Mouse (Mus musculus) C2C12 (cell line): Measurements from ENCODE around the gene Ap1g2. TPM values are rescaled to one million over a fixed set of nuclear protein-coding genes. Genes with fewer than 3 reads are reported as not detected.

Experiments
- H3K27me3 ChIP-seq: one replicate; pipeline ENCODE4 v1.6.1; 2011; ENCODE audit not compliant: control insufficient read depth, insufficient read depth, insufficient read length
- H3K36me3 ChIP-seq: one replicate; pipeline ENCODE4 v1.6.1; 2011; ENCODE audit not compliant: control insufficient read depth, insufficient read depth
- H3K4me3 ChIP-seq: one replicate; pipeline ENCODE4 v1.5.1; 2011; ENCODE audit warnings: mild to moderate bottlenecking, control low read depth; ENCODE audit not compliant: poor library complexity, insufficient read depth, severe bottlenecking
- H3K79me2 ChIP-seq: one replicate; pipeline ENCODE4 v1.6.1; 2011; ENCODE audit not compliant: control insufficient read depth, insufficient read depth
- H3K79me3 ChIP-seq: one replicate; pipeline ENCODE4 v1.6.1; 2011; ENCODE audit warnings: low read depth, control low read depth
- H3ac ChIP-seq: one replicate; pipeline ENCODE3; 2011; ENCODE audit warnings: low read depth; ENCODE audit not compliant: control insufficient read depth, insufficient read length
- CEBPB ChIP-seq: IDR thresholded peaks from one replicate; pipeline ENCODE4 v1.6.1; 2011; ENCODE audit warnings: low read depth, mild to moderate bottlenecking, control low read depth, moderate library complexity
- CTCF ChIP-seq: IDR thresholded peaks from one replicate; pipeline ENCODE4 v1.5.1; 2011; ENCODE audit not compliant: control insufficient read depth, insufficient read depth, insufficient read length
- FOSL1 ChIP-seq: IDR thresholded peaks from one replicate; pipeline ENCODE4 v1.8.0; 2011; ENCODE audit warnings: mild to moderate bottlenecking, low read length; ENCODE audit not compliant: poor library complexity, insufficient read depth, severe bottlenecking
- MAX ChIP-seq: IDR thresholded peaks from one replicate; pipeline ENCODE4 v1.6.1; 2011; ENCODE audit warnings: mild to moderate bottlenecking, control low read depth
- MYOD1 ChIP-seq: IDR thresholded peaks from one replicate; pipeline ENCODE4 v1.6.1; 2011; ENCODE audit warnings: low read depth; ENCODE audit not compliant: control insufficient read depth, insufficient read length
- MYOG ChIP-seq: IDR thresholded peaks from one replicate; pipeline ENCODE4 v1.6.1; 2011; ENCODE audit not compliant: control insufficient read depth, insufficient read length; ENCODE audit errors: extremely low read depth
- USF1 ChIP-seq: IDR thresholded peaks from one replicate; pipeline ENCODE4 v1.6.1; 2011; ENCODE audit warnings: low read depth, mild to moderate bottlenecking, control low read depth, moderate library complexity
- polyA plus RNA-seq: library from polyadenylated mRNA; unstranded; fragments of >200 nt; fragmentation: generic; extraction: Trizol; gene quantifications from one replicate; pipeline ENCODE4 v1.2.1, GENCODE M21; 2012; ENCODE audit warnings: missing spikeins

Gene Ap1g2
- polyA plus RNA-seq, 1 experiment: 3.9 TPM

- TF ChIP-seq USF1 (no peak), MYOG (no peak), FOSL1 (no peak), MYOD1 (no peak), CTCF (no peak), MAX (no peak), CEBPB (no peak)
- no peaks in the 10 kb centered on the region for H3K79me3 ChIP-seq
- H3ac ChIP-seq: peak overlapping the region; percentile 5
- H3K27me3 ChIP-seq: no peaks in the 10 kb centered on the region
- peaks cover 8% of the 10 kb centered on the region for H3K79me2 ChIP-seq
- peaks cover 9% of the 10 kb centered on the region for H3K36me3 ChIP-seq
- H3K4me3 ChIP-seq: no peak overlapping the region
Observed at GRCm38 (mm10) chr14:55095671-55096070, 10.7 kb downstream of the Ap1g2 start.

- no peaks in the 10 kb centered on the region for H3K79me3 ChIP-seq
- H3K79me2 ChIP-seq: peaks cover 8% of the 10 kb centered on the region
- TF ChIP-seq CEBPB: no peak
- no peak for TF ChIP-seq CTCF
- TF ChIP-seq MAX: no peak
- no peak for TF ChIP-seq MYOG
- TF ChIP-seq FOSL1: no peak
- peak overlapping the region; percentile 65 for H3ac ChIP-seq
- peak overlapping the region; percentile 35 for H3K4me3 ChIP-seq
- H3K27me3 ChIP-seq: no peaks in the 10 kb centered on the region
- H3K36me3 ChIP-seq: peaks cover 9% of the 10 kb centered on the region
Observed at GRCm38 (mm10) chr14:55095263-55095662, 11.1 kb downstream of the Ap1g2 start.

DNA sequence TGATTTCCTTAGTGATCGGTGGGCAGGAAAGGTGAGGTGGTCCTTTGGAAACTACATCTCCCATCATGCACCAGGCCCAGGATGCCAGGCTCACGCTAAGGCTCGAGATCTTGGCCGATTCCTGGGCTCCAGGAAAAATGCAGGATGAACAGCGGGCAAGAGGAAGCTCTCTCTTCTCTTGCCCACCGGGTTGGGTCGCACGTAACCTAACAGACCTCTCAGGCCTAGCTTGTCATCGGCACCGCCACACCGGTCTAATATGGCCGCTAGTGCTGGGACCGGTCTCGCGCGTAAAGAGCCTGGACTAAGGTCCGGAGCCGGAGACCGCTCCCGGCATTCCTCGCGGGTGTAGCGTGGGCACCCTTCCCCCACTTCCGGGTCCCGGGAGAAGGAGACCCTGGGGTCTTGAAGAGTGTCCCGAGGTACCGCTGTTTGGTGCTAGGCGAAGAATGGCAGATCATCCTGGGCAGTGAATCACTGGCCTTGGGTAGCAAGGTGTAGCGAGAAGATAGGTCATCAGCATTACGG is 11.6 kb downstream of the Ap1g2 start, which contains the start of gene Thtpa:
Gene Thtpa (plus strand): TSS at position 81 of the 528 bp plus-strand sequence.
- H3K79me2 ChIP-seq: peaks cover 8% of the 10 kb centered on the region
- peak within 1 kb of the TSS; percentile 35 for H3K4me3 ChIP-seq
- H3K27me3 ChIP-seq: no peaks in the 10 kb centered on the region
- H3K36me3 ChIP-seq: peaks cover 9% of the 10 kb centered on the region
- peak; percentile 43 for TF ChIP-seq MAX
- no peak for TF ChIP-seq MYOG
- H3K79me3 ChIP-seq: no peaks in the 10 kb centered on the region
- H3ac ChIP-seq: peak within 1 kb of the TSS; percentile 65

- no peak overlapping the region for H3ac ChIP-seq
- H3K79me3 ChIP-seq: no peaks in the 10 kb centered on the region
- no peak overlapping the region for H3K4me3 ChIP-seq
- peaks cover 4% of the 10 kb centered on the region for H3K36me3 ChIP-seq
- H3K27me3 ChIP-seq: no peaks in the 10 kb centered on the region
- peaks cover 8% of the 10 kb centered on the region for H3K79me2 ChIP-seq
- TF ChIP-seq FOSL1 (no peak), MAX (no peak), MYOD1 (no peak), USF1 (no peak), CEBPB (no peak), CTCF (no peak), MYOG (no peak)
Observed at GRCm38 (mm10) chr14:55093927-55094326, 12.5 kb downstream of the Ap1g2 start.

DNA sequence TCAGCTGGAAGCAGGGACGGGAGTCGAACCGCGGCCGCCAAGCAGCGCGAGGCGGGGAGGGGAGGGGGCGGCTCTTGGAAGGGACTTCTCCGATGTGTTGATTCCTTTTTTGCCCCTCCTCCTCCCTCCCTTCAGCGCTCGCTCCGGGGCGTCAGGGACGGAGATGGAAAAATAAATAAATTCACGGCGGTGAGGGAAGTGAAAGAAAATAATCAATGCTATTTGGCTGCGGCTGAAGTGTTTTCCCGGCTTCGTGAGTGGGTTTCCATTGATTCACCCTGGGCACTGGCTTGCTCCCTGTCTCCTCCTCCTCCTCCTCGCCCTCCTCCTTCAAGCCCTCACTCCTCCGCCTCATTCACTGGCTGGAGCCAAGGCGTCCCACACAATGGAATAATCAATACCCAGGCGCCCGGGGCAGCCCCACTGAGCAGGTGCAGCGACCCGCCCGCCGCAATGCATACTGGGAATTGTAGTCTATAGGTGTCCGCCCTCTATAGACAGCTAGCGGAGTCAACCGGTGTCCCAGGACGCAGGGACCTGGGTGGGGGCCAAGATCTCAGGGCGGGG is 14.3 kb downstream of the Ap1g2 start, which contains the start of gene Zfhx2:
Gene Zfhx2 (minus strand): TSS at position 314 of the 567 bp plus-strand sequence.
- Histone ChIP-seq H3ac (peak within 1 kb of the TSS; percentile 47), H3K27me3 (no peaks in the 10 kb centered on the region), H3K4me3 (peak within 1 kb of the TSS; percentile 45), H3K79me2 (peaks cover 8% of the 10 kb centered on the region), H3K36me3 (no peaks in the 10 kb centered on the region), H3K79me3 (no peaks in the 10 kb centered on the region)
- TF ChIP-seq MYOD1 (peak; percentile 24), MYOG (no peak), MAX (peak; percentile 40)

GRCm38 (mm10) chr14:55091209-55091865 is 15.1 kb downstream of the Ap1g2 start:
- H3ac ChIP-seq: peak overlapping the region; percentile 47
- TF ChIP-seq MAX: no peak
- no peak for TF ChIP-seq CTCF
- TF ChIP-seq CEBPB: no peak
- TF ChIP-seq USF1: no peak
- TF ChIP-seq FOSL1: no peak
- no peak for TF ChIP-seq MYOD1
- TF ChIP-seq MYOG: no peak

More at GRCm38 (mm10) chr14:55091209-55091865, 15.1 kb downstream of the Ap1g2 start:
- peaks cover 8% of the 10 kb centered on the region for H3K79me2 ChIP-seq
- H3K27me3 ChIP-seq: no peaks in the 10 kb centered on the region
- H3K79me3 ChIP-seq: no peaks in the 10 kb centered on the region
- no peaks in the 10 kb centered on the region for H3K36me3 ChIP-seq
- peak overlapping the region; percentile 45 for H3K4me3 ChIP-seq
